Mouse (Mus musculus): ENCODE data around the gene Odf3b. TPM values are rescaled to one million over a fixed set of nuclear protein-coding genes. Genes with fewer than 3 reads are reported as not detected.

Gene Odf3b
- polyA plus RNA-seq, 1 experiment from 2014 or later: 1.0 TPM

GRCm38 (mm10) chr15:89404831-89405623 lies 25.9 kb upstream of the Odf3b start:
- DNase-seq (ENCODE audit: low spot score): no peak
- WGBS: 87% methylated on average over 10 of the region's 10 CpGs
- H3K4me2 ChIP-seq (ENCODE audit: low read depth): no peak overlapping the region
- ATAC-seq (ENCODE audit: insufficient read depth, low FRiP score, low TSS enrichment): no peak
- H3K27ac ChIP-seq (ENCODE audit: low read depth, low read length): no peak overlapping the region
- H3K36me3 ChIP-seq (ENCODE audit: control insufficient read depth, insufficient read depth, low read length): no peaks in the 10 kb centered on the region
- H3K9me3 ChIP-seq (ENCODE audit: control insufficient read depth, low read length): no peaks in the 10 kb centered on the region; the same call in 1 of the 2 replicates
- H3K27me3 ChIP-seq (ENCODE audit: control insufficient read depth, insufficient read depth, low read length): no peaks in the 10 kb centered on the region
- H3K4me1 ChIP-seq (ENCODE audit: control insufficient read depth, insufficient read depth, low read length): no peaks in the 10 kb centered on the region
- no peak overlapping the region for H3K9ac ChIP-seq (ENCODE audit: low read length)
- H3K4me3 ChIP-seq (ENCODE audit: low read depth, low read length): no peak overlapping the region

- 86% methylated on average over 1 of the region's 1 CpGs for WGBS
- no peaks in the 10 kb centered on the region for H3K27me3 ChIP-seq (ENCODE audit: control insufficient read depth, insufficient read depth, low read length)
- no peak overlapping the region for H3K4me3 ChIP-seq (ENCODE audit: low read depth, low read length)
- DNase-seq (ENCODE audit: low spot score) (no peak), ATAC-seq (ENCODE audit: insufficient read depth, low FRiP score, low TSS enrichment) (no peak)
- H3K36me3 ChIP-seq (ENCODE audit: control insufficient read depth, insufficient read depth, low read length): no peaks in the 10 kb centered on the region
- H3K4me1 ChIP-seq (ENCODE audit: control insufficient read depth, insufficient read depth, low read length): no peaks in the 10 kb centered on the region
- H3K9ac ChIP-seq (ENCODE audit: low read length): no peak overlapping the region
- no peaks in the 10 kb centered on the region for H3K9me3 ChIP-seq (ENCODE audit: control insufficient read depth, low read length)
- no peak overlapping the region for H3K27ac ChIP-seq (ENCODE audit: low read depth, low read length)
- no peak overlapping the region for H3K4me2 ChIP-seq (ENCODE audit: low read depth)
These were observed 23.4 kb upstream of the Odf3b start for GRCm38 (mm10) chr15:89402471-89402870.

- Histone ChIP-seq H3K27ac (ENCODE audit: low read depth, low read length) (no peak overlapping the region), H3K36me3 (ENCODE audit: control insufficient read depth, insufficient read depth, low read length) (no peaks in the 10 kb centered on the region), H3K4me2 (ENCODE audit: low read depth) (no peak overlapping the region), H3K9me3 (ENCODE audit: control insufficient read depth, low read length) (no peaks in the 10 kb centered on the region), H3K4me3 (ENCODE audit: low read depth, low read length) (no peak overlapping the region), H3K4me1 (ENCODE audit: control insufficient read depth, insufficient read depth, low read length) (no peaks in the 10 kb centered on the region), H3K27me3 (ENCODE audit: control insufficient read depth, insufficient read depth, low read length) (no peaks in the 10 kb centered on the region), H3K9ac (ENCODE audit: low read length) (no peak overlapping the region)
- no peak for ATAC-seq (ENCODE audit: insufficient read depth, low FRiP score, low TSS enrichment)
- DNase-seq (ENCODE audit: low spot score): no peak
- WGBS: 62% methylated on average over 1 of the region's 1 CpGs
These were observed 20.6 kb upstream of the Odf3b start for GRCm38 (mm10) chr15:89399716-89400115.

- Histone ChIP-seq H3K9me3 (ENCODE audit: control insufficient read depth, low read length) (no peaks in the 10 kb centered on the region), H3K27ac (ENCODE audit: low read depth, low read length) (no peak overlapping the region), H3K9ac (ENCODE audit: low read length) (no peak overlapping the region), H3K4me3 (ENCODE audit: low read depth, low read length) (no peak overlapping the region), H3K27me3 (ENCODE audit: control insufficient read depth, insufficient read depth, low read length) (no peaks in the 10 kb centered on the region), H3K4me1 (ENCODE audit: control insufficient read depth, insufficient read depth, low read length) (no peaks in the 10 kb centered on the region), H3K4me2 (ENCODE audit: low read depth) (no peak overlapping the region), H3K36me3 (ENCODE audit: control insufficient read depth, insufficient read depth, low read length) (no peaks in the 10 kb centered on the region)
- DNase-seq (ENCODE audit: low spot score) (no peak), ATAC-seq (ENCODE audit: insufficient read depth, low FRiP score, low TSS enrichment) (no peak)
- WGBS: 78% methylated on average over 2 of the region's 2 CpGs
These were observed 19.1 kb upstream of the Odf3b start for GRCm38 (mm10) chr15:89398146-89398545.

- H3K27me3 ChIP-seq (ENCODE audit: control insufficient read depth, insufficient read depth, low read length): no peaks in the 10 kb centered on the region
- ATAC-seq (ENCODE audit: insufficient read depth, low FRiP score, low TSS enrichment) (no peak), DNase-seq (ENCODE audit: low spot score) (no peak)
- no peak overlapping the region for H3K4me2 ChIP-seq (ENCODE audit: low read depth)
- no peak overlapping the region for H3K4me3 ChIP-seq (ENCODE audit: low read depth, low read length)
- H3K36me3 ChIP-seq (ENCODE audit: control insufficient read depth, insufficient read depth, low read length): no peaks in the 10 kb centered on the region
- WGBS: 92% methylated on average over 4 of the region's 4 CpGs
- H3K27ac ChIP-seq (ENCODE audit: low read depth, low read length): no peak overlapping the region
- no peak overlapping the region for H3K9ac ChIP-seq (ENCODE audit: low read length)
- no peaks in the 10 kb centered on the region for H3K4me1 ChIP-seq (ENCODE audit: control insufficient read depth, insufficient read depth, low read length)
- no peaks in the 10 kb centered on the region for H3K9me3 ChIP-seq (ENCODE audit: control insufficient read depth, low read length)
These were observed 17.8 kb upstream of the Odf3b start for GRCm38 (mm10) chr15:89396883-89397282.

- H3K4me1 ChIP-seq (ENCODE audit: control insufficient read depth, insufficient read depth, low read length): no peaks in the 10 kb centered on the region
- H3K4me3 ChIP-seq (ENCODE audit: low read depth, low read length): no peak overlapping the region
- no peaks in the 10 kb centered on the region for H3K27me3 ChIP-seq (ENCODE audit: control insufficient read depth, insufficient read depth, low read length)
- H3K27ac ChIP-seq (ENCODE audit: low read depth, low read length): no peak overlapping the region
- H3K4me2 ChIP-seq (ENCODE audit: low read depth): no peak overlapping the region
- no peaks in the 10 kb centered on the region for H3K9me3 ChIP-seq (ENCODE audit: control insufficient read depth, low read length)
- WGBS: 93% methylated on average over 10 of the region's 10 CpGs
- no peaks in the 10 kb centered on the region for H3K36me3 ChIP-seq (ENCODE audit: control insufficient read depth, insufficient read depth, low read length)
- DNase-seq (ENCODE audit: low spot score): no peak
- ATAC-seq (ENCODE audit: insufficient read depth, low FRiP score, low TSS enrichment): no peak
- H3K9ac ChIP-seq (ENCODE audit: low read length): no peak overlapping the region
These were observed 11.0 kb upstream of the Odf3b start for GRCm38 (mm10) chr15:89390081-89390480.

- H3K36me3 ChIP-seq (ENCODE audit: control insufficient read depth, insufficient read depth, low read length): no peaks in the 10 kb centered on the region
- ATAC-seq (ENCODE audit: insufficient read depth, low FRiP score, low TSS enrichment) (no peak), DNase-seq (ENCODE audit: low spot score) (no peak)
- no peaks in the 10 kb centered on the region for H3K9me3 ChIP-seq (ENCODE audit: control insufficient read depth, low read length)
- H3K4me2 ChIP-seq (ENCODE audit: low read depth): no peak overlapping the region
- H3K27me3 ChIP-seq (ENCODE audit: control insufficient read depth, insufficient read depth, low read length): no peaks in the 10 kb centered on the region
- H3K27ac ChIP-seq (ENCODE audit: low read depth, low read length): no peak overlapping the region
- no peak overlapping the region for H3K9ac ChIP-seq (ENCODE audit: low read length)
- H3K4me1 ChIP-seq (ENCODE audit: control insufficient read depth, insufficient read depth, low read length): no peaks in the 10 kb centered on the region
- no peak overlapping the region for H3K4me3 ChIP-seq (ENCODE audit: low read depth, low read length)
- 50% methylated on average over 12 of the region's 12 CpGs for WGBS
These were observed 8.0 kb upstream of the Odf3b start for GRCm38 (mm10) chr15:89387127-89387526.

GRCm38 (mm10) chr15:89384617-89385016 lies 5.5 kb upstream of the Odf3b start, which contains the start of gene Klhdc7b:
Gene Klhdc7b, plus strand, starts transcription at chr15:89384917.
- Histone ChIP-seq H3K27me3 (ENCODE audit: control insufficient read depth, insufficient read depth, low read length) (peaks cover 5% of the 10 kb centered on the region), H3K27ac (ENCODE audit: low read depth, low read length) (no peak within 1 kb of the TSS), H3K9ac (ENCODE audit: low read length) (no peak within 1 kb of the TSS), H3K4me3 (ENCODE audit: low read depth, low read length) (no peak within 1 kb of the TSS), H3K9me3 (ENCODE audit: control insufficient read depth, low read length) (no peaks in the 10 kb centered on the region), H3K4me1 (ENCODE audit: control insufficient read depth, insufficient read depth, low read length) (no peaks in the 10 kb centered on the region; the same call in 1 of the 2 replicates), H3K36me3 (ENCODE audit: control insufficient read depth, insufficient read depth, low read length) (no peaks in the 10 kb centered on the region), H3K4me2 (ENCODE audit: low read depth) (no peak within 1 kb of the TSS)
- ATAC-seq (ENCODE audit: insufficient read depth, low FRiP score, low TSS enrichment) (no peak), DNase-seq (ENCODE audit: low spot score) (no peak)
- WGBS: 88% methylated on average over 7 of the region's 7 CpGs

- Histone ChIP-seq H3K4me3 (ENCODE audit: low read depth, low read length) (peak overlapping the region; percentile 34), H3K9me3 (ENCODE audit: control insufficient read depth, low read length) (no peaks in the 10 kb centered on the region), H3K36me3 (ENCODE audit: control insufficient read depth, insufficient read depth, low read length) (no peaks in the 10 kb centered on the region), H3K4me2 (ENCODE audit: low read depth) (peak overlapping the region; percentile 58), H3K27me3 (ENCODE audit: control insufficient read depth, insufficient read depth, low read length) (peaks cover 40% of the 10 kb centered on the region), H3K9ac (ENCODE audit: low read length) (no peak overlapping the region), H3K27ac (ENCODE audit: low read depth, low read length) (no peak overlapping the region), H3K4me1 (ENCODE audit: control insufficient read depth, insufficient read depth, low read length) (peaks cover 6% of the 10 kb centered on the region; the same call in 1 of the 2 replicates)
- DNase-seq (ENCODE audit: low spot score) (peak; percentile 20), ATAC-seq (ENCODE audit: insufficient read depth, low FRiP score, low TSS enrichment) (no peak)
- 5% methylated on average over 10 of the region's 10 CpGs for WGBS
These were observed 347 bp upstream of the Odf3b start for GRCm38 (mm10) chr15:89379429-89379828.
